In genomic region chr4:140076428-140076827, GRCm38 (mm10) we compare ENCODE assay signal across 17 mouse cellular contexts.
DNase-seq lines count a peak whose midpoint lies in the region; ATAC-seq and TF ChIP-seq lines count a peak whose summit lies in the region.
"Had no signal": no experiment of that assay in that cellular context is flagged by ENCODE, and none has a peak within 500 bp of the region (broad histone marks: within the 10 kb centered on the region; RNA-seq: fewer than 3 reads in every experiment).

No protein-coding gene starts in this region.

- no peaks in the 10 kb centered on the region for H3K27me3 ChIP-seq in hindbrain, embryonic 15.5 days
- H3K27me3 ChIP-seq in hindbrain, embryonic 11.5 days (ENCODE audit: control insufficient read depth, insufficient read depth, low read length), result no peaks in the 10 kb centered on the region
- H3K27me3 ChIP-seq in lung, postnatal 0 days (replicated peaks; ENCODE audit: insufficient read depth, low read length), result no peaks in the 10 kb centered on the region
- no peaks in the 10 kb centered on the region for H3K27me3 ChIP-seq in forebrain, postnatal 0 days (ENCODE audit: insufficient read depth, low read length)
- no peaks in the 10 kb centered on the region for H3K27me3 ChIP-seq in neural tube, embryonic 15.5 days (replicated peaks)
- H3K27me3 ChIP-seq: liver, embryonic 12.5 days; megakaryocyte, embryonic 14.5 days; stomach, embryonic 15.5 days had no signal

- no peak overlapping the region for H3K4me2 ChIP-seq in hindbrain, embryonic 15.5 days
- no peak overlapping the region for H3K4me2 ChIP-seq in hindbrain, embryonic 11.5 days (replicated peaks; ENCODE audit: low read depth, low read length)
- H3K4me2 ChIP-seq in lung, postnatal 0 days (replicated peaks; ENCODE audit: low read depth, low read length), result no peak overlapping the region
- H3K4me2 ChIP-seq in forebrain, postnatal 0 days (ENCODE audit: low read depth), result no peak overlapping the region
- no peak overlapping the region for H3K4me2 ChIP-seq in neural tube, embryonic 15.5 days
- H3K4me2 ChIP-seq: liver, embryonic 12.5 days; stomach, embryonic 15.5 days had no signal

- no peak for DNase-seq in hindbrain, embryonic 11.5 days (ENCODE audit: low spot score)
- DNase-seq in lung, postnatal 0 days (ENCODE audit: low spot score), result no peak
- DNase-seq in lung, postnatal 14 days, result no peak
- peak; percentile 35 for DNase-seq in forebrain, postnatal 0 days
- no peak for DNase-seq in adrenal gland, adult (ENCODE audit: inconsistent age in 2 of 2, low spot score in 1 of 2)
- DNase-seq: adrenal gland, postnatal 14 days; heart, postnatal 4 days; kidney, postnatal 25 days; layer of hippocampus, adult 9-11 months had no signal

- peak overlapping the region; percentile 28 for H3K27ac ChIP-seq in hindbrain, embryonic 15.5 days (replicated peaks)
- H3K27ac ChIP-seq in hindbrain, embryonic 11.5 days (ENCODE audit: low read depth, low read length), result no peak overlapping the region
- H3K27ac ChIP-seq in lung, postnatal 0 days (ENCODE audit: low read length), result no peak overlapping the region
- peak overlapping the region; percentile 69 for H3K27ac ChIP-seq in forebrain, postnatal 0 days (ENCODE audit: low read depth, low read length)
- peak overlapping the region; percentile 59 for H3K27ac ChIP-seq in neural tube, embryonic 15.5 days (replicated peaks)
- H3K27ac ChIP-seq: embryonic facial prominence, embryonic 10.5 days; liver, embryonic 12.5 days; stomach, embryonic 15.5 days had no signal

- TF ChIP-seq EP300 in lung, postnatal 0 days (IDR thresholded peaks at IDR 0.05), result no peak

- 72% methylated on average over 6 of the region's 6 CpGs for WGBS in hindbrain, embryonic 15.5 days
- WGBS in hindbrain, embryonic 11.5 days, result 70% methylated on average over 6 of the region's 6 CpGs
- 74% methylated on average over 6 of the region's 6 CpGs for WGBS in lung, postnatal 0 days
- WGBS in forebrain, postnatal 0 days, result 61% methylated on average over 6 of the region's 6 CpGs
- 65% methylated on average over 6 of the region's 6 CpGs for WGBS in neural tube, embryonic 15.5 days

- no peak overlapping the region for H3K9ac ChIP-seq in hindbrain, embryonic 15.5 days
- H3K9ac ChIP-seq in hindbrain, embryonic 11.5 days (ENCODE audit: low read depth, low read length), result no peak overlapping the region
- H3K9ac ChIP-seq in lung, postnatal 0 days (replicated peaks; ENCODE audit: low read depth), result no peak overlapping the region
- H3K9ac ChIP-seq in forebrain, postnatal 0 days, result no peak overlapping the region
- H3K9ac ChIP-seq in neural tube, embryonic 15.5 days (replicated peaks), result no peak overlapping the region
- H3K9ac ChIP-seq: liver, embryonic 12.5 days; stomach, embryonic 15.5 days had no signal

- no peak for ATAC-seq in hindbrain, embryonic 15.5 days (ENCODE audit: low FRiP score, low read depth)
- no peak for ATAC-seq in hindbrain, embryonic 11.5 days (ENCODE audit: low FRiP score)
- no peak for ATAC-seq in lung, postnatal 0 days
- peak; percentile 26; the same call in 1 of the 2 replicates for ATAC-seq in forebrain, postnatal 0 days
- ATAC-seq in neural tube, embryonic 15.5 days (ENCODE audit: low FRiP score), result no peak
- ATAC-seq: intestine, postnatal 0 days; liver, embryonic 12.5 days had no signal

- peaks cover 33% of the 10 kb centered on the region for H3K4me1 ChIP-seq in hindbrain, embryonic 15.5 days (replicated peaks)
- H3K4me1 ChIP-seq in hindbrain, embryonic 11.5 days (replicated peaks; ENCODE audit: control insufficient read depth, insufficient read depth, low read length), result no peaks in the 10 kb centered on the region
- H3K4me1 ChIP-seq in lung, postnatal 0 days (ENCODE audit: insufficient read depth, low read depth, low read length), result no peaks in the 10 kb centered on the region; the same call in 1 of the 2 replicates
- H3K4me1 ChIP-seq in forebrain, postnatal 0 days (ENCODE audit: insufficient read depth), result peaks cover 10% of the 10 kb centered on the region
- peaks cover 28% of the 10 kb centered on the region for H3K4me1 ChIP-seq in neural tube, embryonic 15.5 days
- H3K4me1 ChIP-seq: liver, embryonic 12.5 days; megakaryocyte, embryonic 14.5 days had no signal

- peak; percentile 37 for TF ChIP-seq CTCF in lung, postnatal 0 days (IDR thresholded peaks at IDR 0.05)
- peak; percentile 53 for TF ChIP-seq CTCF in forebrain, postnatal 0 days (IDR thresholded peaks at IDR 0.05; ENCODE audit: low read depth)

- H3K4me3 ChIP-seq in hindbrain, embryonic 15.5 days, result no peak overlapping the region
- H3K4me3 ChIP-seq in hindbrain, embryonic 11.5 days (ENCODE audit: low read depth, low read length), result no peak overlapping the region
- H3K4me3 ChIP-seq in lung, postnatal 0 days (ENCODE audit: low read depth, low read length), result no peak overlapping the region
- no peak overlapping the region for H3K4me3 ChIP-seq in forebrain, postnatal 0 days (ENCODE audit: low read depth, low read length)
- H3K4me3 ChIP-seq in neural tube, embryonic 15.5 days (replicated peaks), result no peak overlapping the region
- H3K4me3 ChIP-seq: embryonic facial prominence, embryonic 10.5 days; liver, embryonic 12.5 days; megakaryocyte, embryonic 14.5 days; myocyte; stomach, embryonic 15.5 days had no signal

- H3K9me3 ChIP-seq in hindbrain, embryonic 15.5 days, result no peaks in the 10 kb centered on the region
- no peaks in the 10 kb centered on the region for H3K9me3 ChIP-seq in hindbrain, embryonic 11.5 days (ENCODE audit: control insufficient read depth, low read length)
- H3K9me3 ChIP-seq in lung, postnatal 0 days (ENCODE audit: low read length), result no peaks in the 10 kb centered on the region
- no peaks in the 10 kb centered on the region for H3K9me3 ChIP-seq in forebrain, postnatal 0 days (ENCODE audit: low read length)
- H3K9me3 ChIP-seq in neural tube, embryonic 15.5 days (replicated peaks), result no peaks in the 10 kb centered on the region
- H3K9me3 ChIP-seq: embryonic facial prominence, embryonic 10.5 days; liver, embryonic 12.5 days; megakaryocyte, embryonic 14.5 days; stomach, embryonic 15.5 days had no signal

- H3K36me3 ChIP-seq in hindbrain, embryonic 15.5 days, result no peaks in the 10 kb centered on the region
- H3K36me3 ChIP-seq in hindbrain, embryonic 11.5 days (ENCODE audit: control insufficient read depth, insufficient read depth, low read length), result no peaks in the 10 kb centered on the region
- H3K36me3 ChIP-seq in lung, postnatal 0 days (ENCODE audit: insufficient read depth, low read length), result no peaks in the 10 kb centered on the region
- no peaks in the 10 kb centered on the region for H3K36me3 ChIP-seq in forebrain, postnatal 0 days (ENCODE audit: insufficient read depth)
- H3K36me3 ChIP-seq in neural tube, embryonic 15.5 days, result no peaks in the 10 kb centered on the region
- H3K36me3 ChIP-seq: embryonic facial prominence, embryonic 10.5 days; liver, embryonic 12.5 days; stomach, embryonic 15.5 days had no signal

Comparison
In these comparisons a context has a peak if more than half of its experiments do, and no peak if none do; other contexts are left out.
1. H3K27ac ChIP-seq: peak in hindbrain, embryonic 15.5 days (single experiment), forebrain, postnatal 0 days (single experiment) and neural tube, embryonic 15.5 days (single experiment); none in hindbrain, embryonic 11.5 days (single experiment) and lung, postnatal 0 days (single experiment).